Mouse (Mus musculus) layer of hippocampus, adult 2 months (tissue): ENCODE measurements around the gene Ammecr1. TPM values are rescaled to one million over a fixed set of nuclear protein-coding genes. Genes with fewer than 3 reads are reported as not detected.

Experiments
- DNase-seq, 2 experiments: peaks; one replicate each; pipeline ENCODE4 v3.0.0; 2022; ENCODE audit warnings: low spot score in 2 of 2
- H3K27ac ChIP-seq: fragments of 200-600 bp; 2 replicates; pipeline ENCODE4 v1.8.1; 2022
- H3K4me3 ChIP-seq: fragments of 200-600 bp; 2 replicates; pipeline ENCODE4 v1.8.1; 2022; ENCODE audit warnings: mild to moderate bottlenecking
- CTCF ChIP-seq: fragments of 200-600 bp; conservative IDR thresholded peaks from 2 replicates; pipeline ENCODE4 v1.8.1; 2022; ENCODE audit warnings: antibody characterized with exemption, mild to moderate bottlenecking, moderate library complexity
- total RNA-seq, 2 experiments: library from RNA; stranded (reverse); gene quantifications; 2 replicates each; pipeline ENCODE4 v1.2.3; 2021

Ammecr1 gene
- total RNA-seq, 2 experiments from 2014 or later, result 1.6 to 1.9 TPM

- no peak overlapping the region for H3K27ac ChIP-seq
- no peak for TF ChIP-seq CTCF
- no peak overlapping the region for H3K4me3 ChIP-seq
- DNase-seq, result no peak
Measured at GRCm38 (mm10) chrX:142833164-142833796, 133.2 kb downstream of the Ammecr1 start.

DNA sequence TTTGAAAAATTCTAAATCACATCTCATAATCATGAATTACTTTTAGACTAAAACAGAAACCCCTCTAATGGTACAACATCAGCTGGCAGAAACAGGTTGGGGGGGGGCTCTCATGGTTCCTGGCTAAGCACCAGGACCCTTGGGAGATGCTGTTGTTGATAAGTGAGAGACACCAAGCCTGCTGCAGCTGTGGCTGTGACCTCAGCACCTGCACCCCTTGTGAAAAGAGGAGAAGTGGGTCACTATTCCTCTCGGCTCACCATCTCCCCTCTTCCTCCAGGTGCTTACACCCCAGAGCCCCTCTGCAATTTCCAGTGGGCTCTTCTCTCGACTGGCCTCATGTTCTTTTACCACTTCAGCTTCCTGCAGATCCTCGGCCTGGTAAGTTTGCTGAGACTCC is 134.3 kb downstream of the Ammecr1 start:
- H3K4me3 ChIP-seq, result no peak overlapping the region
- H3K27ac ChIP-seq, result no peak overlapping the region
- no peak for TF ChIP-seq CTCF

GRCm38 (mm10) chrX:142830572-142830971 is 136.0 kb downstream of the Ammecr1 start:
- TF ChIP-seq CTCF, result no peak
- DNase-seq, result no peak

More for the DNA sequence above, 134.3 kb downstream of the Ammecr1 start:
- DNase-seq, result no peak

GRCm38 (mm10) chrX:142829866-142830470 is 136.6 kb downstream of the Ammecr1 start:
- no peak for DNase-seq
- no peak overlapping the region for H3K4me3 ChIP-seq
- no peak for TF ChIP-seq CTCF
- H3K27ac ChIP-seq, result no peak overlapping the region

More at GRCm38 (mm10) chrX:142830572-142830971, 136.0 kb downstream of the Ammecr1 start:
- Histone ChIP-seq H3K4me3 (no peak overlapping the region), H3K27ac (no peak overlapping the region)

DNA sequence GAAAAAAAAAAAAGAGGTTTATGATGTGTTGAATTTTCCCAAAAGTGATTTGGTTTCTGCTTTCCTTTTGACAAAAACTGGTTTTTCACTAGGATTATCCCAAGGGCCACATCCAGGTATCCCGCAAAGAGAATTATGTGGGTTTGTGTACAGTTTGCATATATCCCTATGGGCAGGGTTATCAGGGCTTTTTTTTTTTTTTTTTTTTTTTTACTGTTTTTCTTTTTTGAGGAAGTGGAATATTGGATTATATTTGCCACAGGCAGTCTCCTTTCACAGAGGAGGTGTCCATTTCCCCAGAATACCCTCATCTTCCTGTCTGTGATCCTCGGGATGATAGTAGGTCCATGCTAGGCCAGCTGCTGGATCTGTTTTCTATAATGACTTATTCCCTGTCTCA is 137.3 kb downstream of the Ammecr1 start:
- no peak for TF ChIP-seq CTCF
- H3K4me3 ChIP-seq, result no peak overlapping the region
- no peak for DNase-seq
- no peak overlapping the region for H3K27ac ChIP-seq

- Histone ChIP-seq H3K27ac (no peak overlapping the region), H3K4me3 (no peak overlapping the region)
- DNase-seq, result no peak
- no peak for TF ChIP-seq CTCF
Measured at GRCm38 (mm10) chrX:142828184-142828908, 138.2 kb downstream of the Ammecr1 start.

DNA sequence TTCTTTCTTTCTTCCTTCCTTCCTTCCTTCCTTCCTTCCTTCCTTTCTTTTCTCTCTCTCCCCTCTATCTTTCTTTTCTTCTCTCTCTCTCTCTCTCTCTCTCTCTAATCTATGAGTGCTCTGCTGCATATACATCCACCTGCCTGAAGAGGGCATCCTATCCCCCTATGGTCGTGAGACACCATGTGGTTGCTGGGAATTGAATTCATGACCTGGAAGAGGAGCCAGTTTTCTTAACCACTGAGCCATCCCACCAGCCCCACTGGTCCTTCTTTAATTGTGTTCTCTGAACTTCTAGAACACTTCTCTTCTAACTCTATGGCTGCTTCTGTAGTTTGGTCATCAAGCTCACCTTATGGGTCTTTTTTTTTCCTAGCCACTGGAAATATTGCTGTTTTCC is 138.9 kb downstream of the Ammecr1 start:
- Histone ChIP-seq H3K4me3 (no peak overlapping the region), H3K27ac (no peak overlapping the region)
- no peak for DNase-seq
- TF ChIP-seq CTCF, result peak; percentile 47

DNA sequence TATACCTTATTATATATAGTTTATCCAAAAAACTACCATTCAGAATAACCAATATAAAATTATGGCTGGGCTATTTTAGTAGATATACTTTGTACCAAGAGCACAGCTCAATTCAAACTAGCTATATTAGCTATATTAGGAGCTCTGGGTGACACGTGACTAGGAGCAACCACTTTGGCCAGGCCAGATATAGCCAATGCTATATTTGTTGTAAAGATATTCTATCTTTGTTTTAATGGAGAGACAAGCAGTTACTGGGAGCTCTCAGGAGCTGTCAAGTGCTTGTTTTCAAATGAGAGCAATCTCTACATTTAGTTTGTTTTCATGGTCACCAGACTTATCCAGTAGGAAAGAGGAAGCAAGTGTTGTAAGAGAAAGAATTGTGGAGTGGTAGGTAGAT is 141.2 kb downstream of the Ammecr1 start:
- Histone ChIP-seq H3K27ac (no peak overlapping the region), H3K4me3 (no peak overlapping the region)
- no peak for TF ChIP-seq CTCF
- no peak for DNase-seq

GRCm38 (mm10) chrX:142821846-142822245 is 144.7 kb downstream of the Ammecr1 start:
- peak; percentile 85 for TF ChIP-seq CTCF
- DNase-seq, result peak in 1 of 2 experiments; percentile 26
- Histone ChIP-seq H3K27ac (no peak overlapping the region), H3K4me3 (no peak overlapping the region)

DNA sequence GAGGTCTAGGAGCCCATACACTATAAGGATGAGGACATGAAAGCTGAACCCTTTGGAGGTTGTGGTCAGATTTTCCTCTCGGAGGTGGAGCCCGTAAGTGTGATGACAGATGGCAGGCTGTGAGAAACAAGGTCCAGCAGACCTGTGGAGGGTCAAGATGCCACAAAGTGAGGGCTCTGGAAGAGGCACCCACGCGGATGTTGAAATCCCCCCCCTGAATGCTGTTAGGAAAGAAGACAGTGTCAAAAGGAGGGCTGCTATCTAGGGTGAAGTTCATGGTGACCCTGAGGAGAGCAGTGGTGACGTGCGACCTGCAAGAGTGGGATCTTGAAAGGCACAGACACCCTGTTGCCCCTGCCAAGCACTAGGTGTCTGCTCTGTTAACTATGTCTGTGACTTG is 145.3 kb downstream of the Ammecr1 start:
- Histone ChIP-seq H3K4me3 (no peak overlapping the region), H3K27ac (no peak overlapping the region)
- no peak for DNase-seq
- TF ChIP-seq CTCF, result no peak

DNA sequence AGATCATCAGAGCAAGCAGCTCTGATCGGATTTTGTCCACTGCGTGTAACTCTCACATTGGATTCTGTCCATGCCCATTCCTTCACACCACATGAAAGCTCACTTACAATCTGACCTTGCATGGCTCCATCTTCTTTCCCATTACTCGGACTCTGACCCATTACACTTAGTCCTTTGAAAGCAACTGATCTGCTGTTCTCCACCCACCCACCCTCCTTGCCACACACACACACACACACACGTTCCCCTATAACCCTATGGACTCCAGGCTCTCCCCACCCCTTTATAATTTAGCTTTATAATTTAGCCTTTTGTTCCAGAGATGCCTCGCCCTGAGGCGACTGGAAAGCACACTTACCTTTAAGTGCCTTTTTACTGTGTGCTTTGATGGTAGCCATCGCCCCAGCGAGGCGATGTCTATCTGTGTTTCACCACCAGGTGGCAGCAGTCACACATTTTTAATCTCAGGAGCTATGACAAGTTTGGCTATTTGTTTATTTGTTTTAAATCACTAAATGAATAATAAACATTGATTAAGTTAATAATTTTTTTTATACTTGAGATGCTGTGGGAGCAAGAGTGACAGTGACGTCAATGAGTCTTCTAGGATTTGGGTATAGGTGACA is 148.4 kb downstream of the Ammecr1 start:
- peak; percentile 83 for TF ChIP-seq CTCF
- no peak overlapping the region for H3K4me3 ChIP-seq
- H3K27ac ChIP-seq, result no peak overlapping the region
- peak; percentile 27 to 58 for DNase-seq

DNA sequence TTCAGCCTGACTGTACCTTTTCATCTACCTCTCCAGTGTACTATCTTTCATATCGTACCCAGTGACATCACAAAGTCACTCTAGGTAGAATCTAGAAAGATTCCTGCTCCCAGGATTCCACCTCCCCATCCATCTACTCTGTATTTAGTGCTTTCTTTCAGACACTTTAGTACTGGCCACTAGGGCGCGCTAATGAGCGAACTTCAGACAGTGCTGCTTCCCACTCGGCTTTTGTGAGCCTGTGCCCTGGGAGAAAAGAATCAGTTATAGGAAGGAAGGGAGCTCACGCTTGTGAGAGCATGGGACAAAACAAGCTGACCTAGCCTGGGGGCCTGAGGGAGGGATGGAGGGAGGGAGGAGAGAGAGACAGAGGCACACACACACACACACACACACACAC is 153.4 kb downstream of the Ammecr1 start:
- DNase-seq, result peak; percentile 17 to 57
- peak; percentile 75 for TF ChIP-seq CTCF
- Histone ChIP-seq H3K27ac (no peak overlapping the region), H3K4me3 (no peak overlapping the region)

DNA sequence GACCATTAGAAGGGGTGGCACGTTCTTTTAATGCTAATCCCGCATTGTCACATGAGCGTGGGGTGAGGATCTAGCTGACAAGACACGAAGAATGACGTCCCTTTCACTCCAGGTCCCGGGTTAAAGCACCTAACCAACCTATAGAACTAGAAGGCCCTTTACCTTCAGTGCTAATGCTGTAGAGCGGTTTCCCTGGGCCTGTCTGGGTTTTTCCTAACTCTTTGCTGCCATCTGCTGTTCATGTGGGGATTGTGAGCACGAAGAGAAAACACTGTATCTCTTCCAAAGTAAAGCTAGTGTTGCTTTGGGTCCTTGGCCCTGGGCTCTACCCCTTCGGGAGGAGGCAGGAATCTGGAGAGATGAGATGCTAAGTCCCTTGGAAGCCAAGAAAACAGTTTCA is 158.1 kb downstream of the Ammecr1 start:
- peak; percentile 81 for TF ChIP-seq CTCF
- peak; percentile 55 to 66 for DNase-seq
- H3K27ac ChIP-seq, result no peak overlapping the region
- no peak overlapping the region for H3K4me3 ChIP-seq
